Mouse (Mus musculus): ENCODE data around the gene Prss56. TPM values are rescaled to one million over a fixed set of nuclear protein-coding genes. Genes with fewer than 3 reads are reported as not detected.

The Prss56 gene
- polyA plus RNA-seq, 1 experiment from 2014 or later: not detected

DNA sequence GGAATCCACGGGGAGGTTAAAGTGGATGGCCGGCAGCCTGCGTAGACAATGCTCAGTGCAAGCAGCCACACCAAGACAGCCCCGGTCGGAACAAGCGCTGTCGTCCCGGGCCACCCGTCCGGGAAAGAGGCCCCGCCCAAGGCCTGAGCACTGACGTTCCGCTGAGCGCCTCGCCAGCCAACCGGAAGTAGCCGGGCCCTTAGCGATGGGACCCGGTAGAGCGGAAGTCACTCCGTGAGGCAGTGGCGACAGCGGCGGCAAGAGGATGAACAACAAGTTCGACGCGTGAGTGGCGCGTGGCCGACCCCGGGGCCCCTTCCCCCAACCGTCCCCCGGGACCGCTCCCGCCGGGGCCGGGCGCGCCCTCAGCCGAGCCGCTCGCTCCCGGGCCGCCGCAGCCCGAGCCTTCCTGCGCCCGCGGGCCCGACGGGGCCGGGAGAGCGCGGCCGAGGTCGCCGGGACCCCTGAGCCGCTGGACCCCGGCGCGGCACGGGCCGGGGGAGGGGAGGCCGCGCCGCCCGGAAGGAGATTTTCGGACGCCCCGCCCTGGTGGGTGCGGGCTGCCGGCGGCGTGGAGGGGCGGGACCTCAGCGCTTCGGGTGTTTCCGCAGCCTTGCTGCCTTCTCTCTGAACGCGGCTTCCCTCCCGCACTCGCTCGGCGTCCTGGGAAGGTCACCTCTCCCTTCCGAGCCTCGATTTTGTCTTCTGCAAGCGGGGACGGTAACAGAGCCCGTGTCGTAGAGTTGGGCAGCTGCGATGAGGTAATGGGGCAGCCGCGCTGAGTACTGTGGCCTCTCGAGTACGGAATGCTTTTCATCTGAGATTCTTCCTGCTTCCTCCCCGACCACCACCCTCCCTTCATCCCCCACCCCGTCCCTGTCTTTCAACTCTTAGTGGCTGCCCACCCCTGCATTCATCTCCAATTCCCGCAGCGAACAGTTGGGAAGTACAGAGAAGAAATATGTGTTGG, 30.9 kb downstream of the Prss56 start, which contains the start of gene Eif4e2:
Gene Eif4e2, plus strand, starts transcription at position 180 of the 970 bp plus-strand sequence.
- no peaks in the 10 kb centered on the region for H3K9me3 ChIP-seq
- peak within 1 kb of the TSS; percentile 98 for H3K27ac ChIP-seq
- peak within 1 kb of the TSS; percentile 95 for H3K4me3 ChIP-seq
- H3K9ac ChIP-seq: peak within 1 kb of the TSS; percentile 89
- H3K4me2 ChIP-seq: peak within 1 kb of the TSS; percentile 69
- H3K27me3 ChIP-seq (replicated peaks): no peaks in the 10 kb centered on the region
- peaks cover 46% of the 10 kb centered on the region for H3K4me1 ChIP-seq
- WGBS: under 1% methylated on average over 96 of the region's 99 CpGs
- H3K36me3 ChIP-seq (replicated peaks): no peaks in the 10 kb centered on the region
- ATAC-seq (replicated peaks): peak; percentile 97

DNA sequence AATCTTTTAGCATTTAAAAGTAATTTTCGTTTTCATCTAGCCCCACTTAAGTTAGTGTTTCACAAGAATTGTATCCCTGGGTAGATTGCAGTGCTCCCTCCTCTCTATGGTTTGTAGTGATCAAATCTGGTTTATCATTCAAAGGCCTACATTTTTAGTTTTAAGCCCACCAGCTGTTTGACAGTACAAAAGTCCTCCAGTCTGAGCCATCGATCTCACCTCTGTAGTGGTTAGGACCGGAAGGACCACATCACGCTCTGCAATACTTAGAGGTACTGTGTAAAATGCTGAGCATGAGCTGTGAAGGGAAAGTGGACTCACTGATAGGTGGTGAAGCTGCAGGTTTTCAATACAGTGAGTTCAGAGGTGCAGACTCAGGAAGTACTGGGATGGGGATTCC, 31.6 kb downstream of the Prss56 start:
- ATAC-seq (replicated peaks): no peak
- Histone ChIP-seq H3K4me2 (peak overlapping the region; percentile 69), H3K4me1 (peaks cover 46% of the 10 kb centered on the region), H3K27me3 (replicated peaks) (no peaks in the 10 kb centered on the region), H3K36me3 (replicated peaks) (peaks cover 5% of the 10 kb centered on the region; the same call in 1 of the 2 replicates), H3K9ac (peak overlapping the region; percentile 89), H3K9me3 (no peaks in the 10 kb centered on the region), H3K4me3 (peak overlapping the region; percentile 95), H3K27ac (peak overlapping the region; percentile 98)
- WGBS: 40% methylated on average over 4 of the region's 4 CpGs

DNA sequence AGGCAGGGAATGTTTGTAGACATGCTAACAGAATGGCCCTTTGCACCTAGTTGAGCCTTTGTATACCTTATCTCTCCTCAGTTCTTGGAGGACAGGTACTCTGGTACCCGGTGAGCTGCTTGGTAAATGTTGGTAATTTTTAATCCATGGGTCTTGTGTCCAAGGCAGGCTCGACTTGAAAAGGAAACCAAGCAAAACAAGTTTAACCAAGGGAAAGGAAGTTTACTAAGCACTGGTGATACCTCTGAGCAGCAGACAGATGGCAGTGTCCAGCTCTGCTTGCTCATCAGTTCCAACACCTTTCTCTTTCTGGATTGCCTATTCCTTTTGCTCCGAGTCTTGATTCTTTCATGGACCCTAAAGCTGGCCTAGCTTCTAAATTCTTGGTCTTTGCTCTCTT, 34.8 kb downstream of the Prss56 start:
- no peak overlapping the region for H3K9ac ChIP-seq
- H3K4me3 ChIP-seq: no peak overlapping the region
- H3K4me1 ChIP-seq: peaks cover 44% of the 10 kb centered on the region
- H3K9me3 ChIP-seq: no peaks in the 10 kb centered on the region
- H3K27ac ChIP-seq: no peak overlapping the region
- no peak overlapping the region for H3K4me2 ChIP-seq
- H3K27me3 ChIP-seq (replicated peaks): no peaks in the 10 kb centered on the region
- WGBS: 70% methylated on average over 3 of the region's 3 CpGs
- H3K36me3 ChIP-seq (replicated peaks): peaks cover 36% of the 10 kb centered on the region
- no peak for ATAC-seq (replicated peaks)

DNA sequence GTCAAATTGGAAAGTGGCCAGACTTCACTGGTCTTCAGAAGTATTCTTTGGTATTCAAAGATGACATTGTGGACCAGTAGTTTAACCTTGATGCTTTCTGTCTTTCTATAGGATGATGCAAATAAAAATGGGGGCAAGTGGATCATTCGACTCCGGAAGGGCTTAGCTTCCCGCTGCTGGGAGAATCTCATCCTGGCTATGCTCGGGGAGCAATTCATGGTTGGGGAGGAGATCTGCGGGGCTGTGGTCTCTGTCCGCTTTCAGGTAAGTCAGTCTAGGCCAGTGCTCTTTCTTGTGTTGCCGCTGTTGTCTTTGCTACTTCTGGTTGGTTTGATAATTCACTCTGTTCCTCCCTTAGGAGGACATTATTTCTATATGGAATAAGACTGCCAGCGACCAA, 42.6 kb downstream of the Prss56 start:
- Histone ChIP-seq H3K4me2 (no peak overlapping the region), H3K4me1 (no peaks in the 10 kb centered on the region), H3K27ac (no peak overlapping the region), H3K36me3 (replicated peaks) (peaks cover 88% of the 10 kb centered on the region), H3K9me3 (no peaks in the 10 kb centered on the region), H3K4me3 (no peak overlapping the region), H3K9ac (no peak overlapping the region), H3K27me3 (replicated peaks) (no peaks in the 10 kb centered on the region)
- ATAC-seq (replicated peaks): no peak
- WGBS: 95% methylated on average over 8 of the region's 8 CpGs

DNA sequence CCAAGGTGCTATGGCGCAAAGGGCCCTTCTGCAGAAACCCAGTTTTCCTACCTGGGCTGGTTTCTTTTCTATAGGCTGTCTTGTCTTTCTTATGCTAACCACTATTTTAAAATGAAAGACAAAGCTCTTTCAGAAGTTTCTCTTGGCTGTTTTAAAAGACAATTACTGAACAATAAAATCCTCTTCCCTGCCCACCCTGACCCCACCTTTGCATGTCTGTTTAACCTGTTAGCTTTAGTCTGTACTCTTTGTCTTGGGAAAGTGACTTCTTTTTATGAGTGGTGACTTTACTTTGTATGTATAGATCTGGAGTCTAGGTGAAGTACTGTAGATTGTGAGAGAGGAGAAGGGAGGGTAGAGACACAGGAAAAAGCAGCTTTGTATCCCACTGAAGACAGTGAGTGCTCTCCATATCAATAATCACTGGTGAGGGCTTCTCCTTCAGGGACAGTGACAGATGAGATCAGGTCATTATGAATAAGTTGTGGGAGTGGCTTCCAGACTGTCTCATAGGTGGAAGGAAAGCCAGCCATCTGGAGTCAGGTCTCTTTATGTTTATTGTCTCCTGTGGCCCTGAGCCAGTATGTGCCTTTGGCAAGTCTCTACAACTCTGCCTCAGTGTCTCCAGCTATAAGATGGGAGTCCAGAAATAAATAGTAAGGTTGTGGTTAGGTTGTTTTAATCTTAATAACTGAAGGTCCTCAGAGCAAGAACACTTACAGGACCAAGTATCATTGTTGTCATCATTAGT, 43.5 kb downstream of the Prss56 start:
- ATAC-seq (replicated peaks): no peak
- peaks cover 79% of the 10 kb centered on the region for H3K36me3 ChIP-seq (replicated peaks)

DNA sequence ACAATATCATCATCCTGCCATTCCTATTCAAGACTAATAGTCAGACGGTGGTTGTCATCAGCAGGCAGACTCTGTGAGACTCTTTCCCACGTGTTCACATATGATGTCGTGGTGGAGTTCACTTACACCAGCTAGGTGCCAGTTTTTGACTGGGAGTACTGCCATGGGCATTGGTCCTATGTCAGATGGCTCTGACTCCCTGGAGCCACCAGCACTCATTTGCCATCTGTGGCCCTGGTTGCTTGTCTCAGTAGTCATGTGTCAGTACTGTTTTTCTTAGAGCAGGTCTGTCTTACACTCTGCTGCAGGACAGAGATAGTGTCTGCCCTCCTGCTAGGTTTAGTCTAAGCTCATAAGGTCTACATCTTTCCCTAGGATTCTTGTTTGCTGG, 44.0 kb downstream of the Prss56 start:
- ATAC-seq (replicated peaks): no peak
- H3K4me1 ChIP-seq: no peaks in the 10 kb centered on the region
- no peaks in the 10 kb centered on the region for H3K27me3 ChIP-seq (replicated peaks)
- H3K4me3 ChIP-seq: no peak overlapping the region
- no peak overlapping the region for H3K4me2 ChIP-seq
- WGBS: 94% methylated on average over 3 of the region's 3 CpGs
- H3K36me3 ChIP-seq (replicated peaks): peaks cover 78% of the 10 kb centered on the region
- H3K27ac ChIP-seq: no peak overlapping the region
- no peak overlapping the region for H3K9ac ChIP-seq
- no peaks in the 10 kb centered on the region for H3K9me3 ChIP-seq

More for the DNA sequence above, 43.5 kb downstream of the Prss56 start:
- Histone ChIP-seq H3K9ac (no peak overlapping the region), H3K27me3 (replicated peaks) (no peaks in the 10 kb centered on the region), H3K4me1 (no peaks in the 10 kb centered on the region), H3K4me3 (no peak overlapping the region), H3K27ac (no peak overlapping the region), H3K4me2 (no peak overlapping the region), H3K9me3 (no peaks in the 10 kb centered on the region)
- WGBS: 92% methylated on average over 1 of the region's 1 CpGs

DNA sequence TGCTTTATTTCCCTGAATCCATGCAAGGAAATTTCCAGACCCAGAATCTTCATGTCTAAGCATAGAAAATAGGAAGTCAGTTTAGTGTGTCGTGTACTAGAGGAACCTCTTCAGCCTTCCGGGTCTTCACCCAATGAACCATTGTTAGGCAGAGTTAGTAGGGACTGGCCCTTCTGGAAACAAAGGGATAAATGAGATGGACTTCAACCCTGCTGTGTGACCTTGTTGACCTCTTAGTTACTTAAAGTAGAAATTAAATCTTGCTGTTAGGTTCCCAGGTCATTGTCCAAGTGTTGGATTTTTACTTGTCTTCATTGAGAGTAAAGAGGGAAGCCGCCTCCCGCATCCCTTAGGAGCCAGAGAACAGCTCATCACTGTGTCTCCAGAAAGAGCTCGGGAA, 47.5 kb downstream of the Prss56 start:
- Histone ChIP-seq H3K4me3 (no peak overlapping the region), H3K4me1 (no peaks in the 10 kb centered on the region), H3K9me3 (no peaks in the 10 kb centered on the region), H3K4me2 (no peak overlapping the region), H3K36me3 (replicated peaks) (peaks cover 61% of the 10 kb centered on the region), H3K9ac (no peak overlapping the region), H3K27me3 (replicated peaks) (no peaks in the 10 kb centered on the region), H3K27ac (no peak overlapping the region)
- WGBS: 57% methylated on average over 5 of the region's 5 CpGs
- ATAC-seq (replicated peaks): no peak

DNA sequence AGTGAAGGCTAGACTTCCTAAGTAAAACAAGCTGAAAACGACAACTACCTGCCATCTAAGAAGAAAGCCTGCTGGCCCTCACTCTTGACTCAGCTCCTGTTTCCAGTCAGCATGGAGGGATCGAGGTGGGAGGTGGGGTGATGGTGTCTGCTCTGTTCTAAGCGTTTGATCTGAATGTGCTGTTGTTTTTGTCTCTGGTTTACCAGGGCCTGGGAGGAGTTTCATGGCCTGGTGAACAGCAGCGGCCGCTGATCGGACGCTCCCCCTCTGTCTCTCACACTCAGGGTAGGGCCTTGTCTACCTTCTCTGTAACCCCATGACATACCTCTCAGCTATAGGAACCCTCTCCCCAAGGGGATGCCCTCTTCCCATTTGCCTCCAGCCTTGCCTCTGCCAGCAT, 49.1 kb downstream of the Prss56 start:
- Histone ChIP-seq H3K27me3 (replicated peaks) (no peaks in the 10 kb centered on the region), H3K27ac (no peak overlapping the region), H3K36me3 (replicated peaks) (peaks cover 50% of the 10 kb centered on the region), H3K9me3 (no peaks in the 10 kb centered on the region), H3K4me2 (no peak overlapping the region), H3K4me3 (no peak overlapping the region), H3K4me1 (no peaks in the 10 kb centered on the region), H3K9ac (no peak overlapping the region)
- ATAC-seq (replicated peaks): no peak
- 62% methylated on average over 7 of the region's 7 CpGs for whole genome bisulfite sequencing

Other genes with a start within 250 kb of the Prss56 start
- gene Alppl2, start 93.4 kb upstream of the Prss56 start, polyA plus RNA-seq (2015; fragmentation: Nextera tagmentation; extraction: Ambion mirVana): not detected in 2 replicates
- gene Alpi, start 81.7 kb upstream of the Prss56 start, polyA plus RNA-seq (2015; fragmentation: Nextera tagmentation; extraction: Ambion mirVana): 0.09 TPM in 1 of 2 replicates, not detected in the other
- not detected in 2 replicates for gene Akp3, start 58.3 kb upstream of the Prss56 start, polyA plus RNA-seq (2015; fragmentation: Nextera tagmentation; extraction: Ambion mirVana)
- gene Ecel1, start 26.8 kb upstream of the Prss56 start, polyA plus RNA-seq (2015; fragmentation: Nextera tagmentation; extraction: Ambion mirVana): 22.3 and 23.3 TPM in 2 replicates
- not detected in 2 replicates for gene Chrnd, start 7.3 kb downstream of the Prss56 start, polyA plus RNA-seq (2015; fragmentation: Nextera tagmentation; extraction: Ambion mirVana)
- gene Chrng, start 21.3 kb downstream of the Prss56 start, polyA plus RNA-seq (2015; fragmentation: Nextera tagmentation; extraction: Ambion mirVana): not detected in 2 replicates
- gene Eif4e2, start 30.6 kb downstream of the Prss56 start, polyA plus RNA-seq (2015; fragmentation: Nextera tagmentation; extraction: Ambion mirVana): 91.7 and 95.4 TPM in 2 replicates
- gene Efhd1, start 81.0 kb downstream of the Prss56 start, polyA plus RNA-seq (2015; fragmentation: Nextera tagmentation; extraction: Ambion mirVana): 0.58 and 1.2 TPM in 2 replicates
- 65.9 and 72.9 TPM in 2 replicates for gene Gigyf2, start 143.7 kb downstream of the Prss56 start, polyA plus RNA-seq (2015; fragmentation: Nextera tagmentation; extraction: Ambion mirVana)
- gene Kcnj13, start 211.4 kb downstream of the Prss56 start, polyA plus RNA-seq (2015; fragmentation: Nextera tagmentation; extraction: Ambion mirVana): 7.6 and 8.1 TPM in 2 replicates